Mouse (Mus musculus) heart, postnatal 0 days (tissue): ENCODE measurements around the gene Ddx39b.

Experiments
- CTCF ChIP-seq: IDR thresholded peaks from 2 replicates; pipeline ENCODE4 v1.5.1; 2016; ENCODE audit warnings: antibody characterized with exemption, control low read depth, low read depth
- EP300 ChIP-seq: IDR thresholded peaks from 2 replicates; pipeline ENCODE4 v1.6.1; 2016; ENCODE audit warnings: antibody characterized with exemption, low read depth

DNA sequence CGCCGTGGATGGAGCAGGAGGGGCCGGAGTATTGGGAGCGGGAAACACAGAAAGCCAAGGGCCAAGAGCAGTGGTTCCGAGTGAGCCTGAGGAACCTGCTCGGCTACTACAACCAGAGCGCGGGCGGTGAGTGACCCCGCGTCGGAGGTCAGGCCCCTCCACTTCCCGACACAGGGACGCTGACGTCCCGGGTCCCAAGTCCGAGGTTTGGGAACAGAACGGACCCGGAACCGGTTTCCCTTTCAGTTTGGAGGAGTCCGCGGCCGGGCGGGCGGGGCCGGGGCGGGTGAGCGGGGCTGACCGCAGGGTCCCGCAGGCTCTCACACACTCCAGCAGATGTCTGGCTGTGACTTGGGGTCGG, 22.0 kb downstream of the Ddx39b start:
- TF ChIP-seq CTCF (no peak), EP300 (no peak)
